Mouse (Mus musculus) intestine, embryonic 14.5 days (tissue): ENCODE data around the gene AL731706.1. TPM values are rescaled to one million over a fixed set of nuclear protein-coding genes. Genes with fewer than 3 reads are reported as not detected.

Experiments used
- ATAC-seq: fragments of 200-750 bp; cut with Nextera tagmentation; replicated peaks from 2 replicates; pipeline ENCODE4 v1.8.0; 2017; ENCODE audit warnings: low read depth, moderate number of reproducible peaks, moderate TSS enrichment, moderate library complexity; ENCODE audit not compliant: low FRiP score, low TSS enrichment
- DNase-seq: peaks from one replicate; pipeline ENCODE4 v3.0.0-alpha.2; 2018; ENCODE audit warnings: low spot score
- H3K27ac ChIP-seq: fragments of 300-500 bp; sonication (generic); 2 replicates; pipeline ENCODE4 v1.5.1; 2014; ENCODE audit warnings: low read depth, mild to moderate bottlenecking, control low read depth
- H3K27me3 ChIP-seq: fragments of 300-500 bp; sonication (generic); replicated peaks from 2 replicates; pipeline ENCODE4 v1.6.1; 2014; ENCODE audit warnings: low read length, control low read depth; ENCODE audit not compliant: control insufficient read depth, insufficient read depth
- H3K36me3 ChIP-seq: fragments of 300-500 bp; sonication (generic); 2 replicates; pipeline ENCODE4 v1.6.1; 2014; ENCODE audit warnings: low read length, control low read depth; ENCODE audit not compliant: control insufficient read depth, insufficient read depth
- H3K4me1 ChIP-seq: fragments of 300-500 bp; sonication (generic); replicated peaks from 2 replicates; pipeline ENCODE4 v1.6.1; 2014; ENCODE audit warnings: low read length, control low read depth, mixed read lengths; ENCODE audit not compliant: control insufficient read depth, insufficient read depth
- H3K4me2 ChIP-seq: fragments of 300-500 bp; sonication (generic); 2 replicates; pipeline ENCODE4 v1.6.1; 2014; ENCODE audit warnings: low read length
- H3K4me3 ChIP-seq: fragments of 300-500 bp; sonication (generic); 2 replicates; pipeline ENCODE4 v1.5.1; 2014; ENCODE audit warnings: low read depth, low read length, control low read depth, mixed read lengths
- H3K9ac ChIP-seq: fragments of 300-500 bp; sonication (generic); 2 replicates; pipeline ENCODE4 v1.6.1; 2014; ENCODE audit warnings: mild to moderate bottlenecking, low read length
- H3K9me3 ChIP-seq: fragments of 300-500 bp; sonication (generic); 2 replicates; pipeline ENCODE4 v1.6.1; 2016; ENCODE audit warnings: low read length, control low read depth; ENCODE audit not compliant: control insufficient read depth
- WGBS: fragments of 180-500 bp; shearing (Covaris S2); extraction: QIAGEN DNeasy Blood & Tissue Kit; methylation state at CpG from one replicate; pipeline ENCODE4 v1.1.7; 2014; 5-methylcytosine and 5-hydroxymethylcytosine counted together
- polyA plus RNA-seq: library from polyadenylated mRNA; unstranded; fragments of >200 nt; fragmentation: Nextera tagmentation; extraction: Ambion mirVana; gene quantifications from 2 replicates; pipeline ENCODE4 v1.2.1, GENCODE M21; 2014

AL731706.1 gene
- polyA plus RNA-seq, 1 experiment from 2014 or later, result 43.5 TPM

DNA sequence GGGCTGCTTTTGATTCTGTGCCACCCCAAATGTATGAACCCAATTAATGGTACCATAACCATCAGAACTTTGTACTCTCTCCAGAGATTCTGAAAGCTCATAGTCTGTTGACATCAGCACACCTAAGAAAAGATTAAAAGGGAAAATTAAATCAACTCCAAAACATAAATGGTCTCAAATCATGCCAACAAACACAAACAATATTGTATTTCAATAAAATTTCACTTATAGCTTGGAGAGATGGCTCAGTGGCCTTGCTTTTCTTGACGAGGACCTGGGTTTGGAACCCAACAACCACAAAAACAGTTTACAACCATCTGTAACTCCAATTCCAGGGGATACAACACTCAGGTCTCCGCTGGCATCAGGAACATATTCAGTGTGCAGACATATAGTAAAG, 5.6 kb downstream of the AL731706.1 start, which contains the start of gene AL731706.2:
Gene AL731706.2, minus strand, starts transcription at position 101 of the 400 bp plus-strand sequence.
- H3K9me3 ChIP-seq, result no peaks in the 10 kb centered on the region
- H3K9ac ChIP-seq, result no peak within 1 kb of the TSS
- no peak within 1 kb of the TSS for H3K27ac ChIP-seq
- no peak within 1 kb of the TSS for H3K4me2 ChIP-seq
- DNase-seq (no peak), ATAC-seq (no peak)
- H3K4me1 ChIP-seq, result no peaks in the 10 kb centered on the region; the same call in 1 of the 2 replicates
- H3K36me3 ChIP-seq, result peaks cover 43% of the 10 kb centered on the region
- no peaks in the 10 kb centered on the region for H3K27me3 ChIP-seq
- WGBS, result 89% methylated on average over 2 of the region's 2 CpGs
- H3K4me3 ChIP-seq, result no peak within 1 kb of the TSS

DNA sequence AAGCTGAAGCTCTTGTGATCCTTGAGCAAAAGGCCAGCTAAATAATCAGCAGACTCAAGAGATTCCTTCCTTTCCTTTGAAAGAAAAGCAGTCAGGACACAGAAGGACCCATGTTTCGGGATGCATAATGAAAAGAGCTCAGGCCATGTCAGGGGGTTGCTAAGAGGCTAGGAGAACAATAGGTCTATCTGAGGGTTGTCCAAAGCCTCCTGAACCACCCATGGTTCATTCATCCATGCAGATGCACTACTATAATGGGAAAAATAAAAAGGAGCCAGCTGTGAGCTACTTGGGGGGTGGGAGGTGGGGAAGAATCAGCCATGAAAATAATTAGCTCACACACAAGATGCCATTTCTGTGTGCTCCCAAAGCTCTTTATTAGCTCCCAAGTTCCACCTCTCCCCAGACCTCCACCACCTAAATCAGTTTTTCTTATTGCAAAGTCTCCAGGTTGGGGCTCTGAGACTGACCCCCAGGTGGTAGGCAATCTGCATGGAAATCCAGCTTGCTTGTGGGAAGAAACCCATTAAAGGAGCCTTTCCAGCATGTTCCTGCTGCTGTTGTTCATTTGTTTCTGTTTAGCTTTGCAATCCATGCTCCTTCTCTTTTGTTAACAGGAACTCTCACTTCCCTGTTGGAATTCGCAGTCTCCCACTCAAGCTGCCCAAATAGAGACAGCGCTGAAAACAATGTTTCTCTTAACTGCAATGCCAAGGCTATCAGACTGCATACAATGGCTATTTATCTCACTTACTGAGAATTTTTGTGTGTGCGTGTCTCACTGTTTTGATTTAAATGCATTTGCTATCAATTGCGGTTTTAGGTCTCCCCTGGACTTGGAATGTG, 36.4 kb downstream of the AL731706.1 start:
- H3K36me3 ChIP-seq, result no peaks in the 10 kb centered on the region
- H3K27me3 ChIP-seq, result no peaks in the 10 kb centered on the region
- no peak overlapping the region for H3K4me3 ChIP-seq
- 53% methylated on average over 5 of the region's 5 CpGs for WGBS
- H3K9me3 ChIP-seq, result no peaks in the 10 kb centered on the region
- no peak overlapping the region for H3K9ac ChIP-seq
- H3K27ac ChIP-seq, result no peak overlapping the region
- H3K4me2 ChIP-seq, result no peak overlapping the region
- DNase-seq (no peak), ATAC-seq (no peak)
- no peaks in the 10 kb centered on the region for H3K4me1 ChIP-seq

GRCm38 (mm10) chr2:136850366-136850765, 40.8 kb downstream of the AL731706.1 start:
- DNase-seq, result no peak

DNA sequence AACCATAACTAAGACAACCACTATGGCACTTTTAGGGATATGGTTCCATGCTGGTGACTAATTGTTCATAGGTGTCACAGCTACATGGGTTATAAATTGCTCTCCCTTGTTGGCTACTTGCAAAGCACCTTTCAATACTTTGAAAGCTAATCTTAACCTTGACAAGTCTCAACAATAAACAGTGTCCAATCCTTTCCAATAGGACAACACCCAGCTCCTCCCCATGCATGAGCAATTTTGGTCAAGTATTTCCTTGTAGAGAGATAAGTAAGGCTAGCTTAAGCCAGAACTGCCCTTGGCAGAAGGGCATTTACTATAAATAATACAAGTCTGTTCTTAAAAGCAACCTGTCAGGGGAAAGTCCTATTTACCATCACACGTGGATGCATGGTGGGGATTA, 53.2 kb downstream of the AL731706.1 start:
- Histone ChIP-seq H3K9me3 (no peaks in the 10 kb centered on the region), H3K4me2 (no peak overlapping the region), H3K27me3 (no peaks in the 10 kb centered on the region), H3K4me1 (no peaks in the 10 kb centered on the region), H3K4me3 (no peak overlapping the region), H3K27ac (no peak overlapping the region), H3K36me3 (no peaks in the 10 kb centered on the region), H3K9ac (no peak overlapping the region)
- no peak for ATAC-seq
- WGBS, result 31% methylated on average over 1 of the region's 1 CpGs
- no peak for DNase-seq

More at GRCm38 (mm10) chr2:136850366-136850765, 40.8 kb downstream of the AL731706.1 start:
- no peak overlapping the region for H3K27ac ChIP-seq
- no peaks in the 10 kb centered on the region for H3K4me1 ChIP-seq
- no peak overlapping the region for H3K9ac ChIP-seq
- 59% methylated on average over 3 of the region's 3 CpGs for WGBS
- no peak overlapping the region for H3K4me2 ChIP-seq
- no peaks in the 10 kb centered on the region for H3K27me3 ChIP-seq
- no peak overlapping the region for H3K4me3 ChIP-seq
- ATAC-seq, result no peak
- no peaks in the 10 kb centered on the region for H3K36me3 ChIP-seq
- H3K9me3 ChIP-seq, result no peaks in the 10 kb centered on the region

GRCm38 (mm10) chr2:136835882-136836281, 55.3 kb downstream of the AL731706.1 start:
- H3K4me3 ChIP-seq, result no peak overlapping the region
- no peak overlapping the region for H3K9ac ChIP-seq
- DNase-seq (no peak), ATAC-seq (no peak)
- H3K36me3 ChIP-seq, result no peaks in the 10 kb centered on the region
- H3K27ac ChIP-seq, result no peak overlapping the region
- 58% methylated on average over 3 of the region's 3 CpGs for WGBS
- H3K4me1 ChIP-seq, result no peaks in the 10 kb centered on the region
- no peak overlapping the region for H3K4me2 ChIP-seq
- H3K27me3 ChIP-seq, result no peaks in the 10 kb centered on the region
- no peaks in the 10 kb centered on the region for H3K9me3 ChIP-seq

DNA sequence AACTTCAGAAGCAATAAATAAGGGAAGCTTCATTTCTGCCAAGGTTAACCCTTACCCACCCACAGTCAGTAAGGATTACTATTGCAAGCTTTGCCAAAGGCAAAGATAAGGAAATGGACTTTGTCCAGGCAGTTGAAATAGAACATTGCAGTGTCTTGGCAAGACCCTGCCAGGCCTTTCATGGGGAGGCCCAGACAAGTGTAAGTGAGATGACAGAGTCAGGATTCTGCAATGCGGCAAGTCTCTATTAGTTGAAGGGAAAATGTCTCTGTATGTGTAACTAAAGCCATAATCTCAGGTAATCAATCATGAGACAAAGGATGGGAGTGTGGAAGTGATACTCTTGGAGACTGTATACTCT, 56.5 kb downstream of the AL731706.1 start:
- no peaks in the 10 kb centered on the region for H3K36me3 ChIP-seq
- H3K4me3 ChIP-seq, result no peak overlapping the region
- H3K4me1 ChIP-seq, result no peaks in the 10 kb centered on the region
- WGBS, result 66% methylated on average over 1 of the region's 1 CpGs
- no peak overlapping the region for H3K27ac ChIP-seq
- no peak; the same call in 1 of the 2 replicates for ATAC-seq
- no peaks in the 10 kb centered on the region for H3K27me3 ChIP-seq
- DNase-seq, result no peak
- no peak overlapping the region for H3K4me2 ChIP-seq
- H3K9me3 ChIP-seq, result no peaks in the 10 kb centered on the region
- H3K9ac ChIP-seq, result no peak overlapping the region

DNA sequence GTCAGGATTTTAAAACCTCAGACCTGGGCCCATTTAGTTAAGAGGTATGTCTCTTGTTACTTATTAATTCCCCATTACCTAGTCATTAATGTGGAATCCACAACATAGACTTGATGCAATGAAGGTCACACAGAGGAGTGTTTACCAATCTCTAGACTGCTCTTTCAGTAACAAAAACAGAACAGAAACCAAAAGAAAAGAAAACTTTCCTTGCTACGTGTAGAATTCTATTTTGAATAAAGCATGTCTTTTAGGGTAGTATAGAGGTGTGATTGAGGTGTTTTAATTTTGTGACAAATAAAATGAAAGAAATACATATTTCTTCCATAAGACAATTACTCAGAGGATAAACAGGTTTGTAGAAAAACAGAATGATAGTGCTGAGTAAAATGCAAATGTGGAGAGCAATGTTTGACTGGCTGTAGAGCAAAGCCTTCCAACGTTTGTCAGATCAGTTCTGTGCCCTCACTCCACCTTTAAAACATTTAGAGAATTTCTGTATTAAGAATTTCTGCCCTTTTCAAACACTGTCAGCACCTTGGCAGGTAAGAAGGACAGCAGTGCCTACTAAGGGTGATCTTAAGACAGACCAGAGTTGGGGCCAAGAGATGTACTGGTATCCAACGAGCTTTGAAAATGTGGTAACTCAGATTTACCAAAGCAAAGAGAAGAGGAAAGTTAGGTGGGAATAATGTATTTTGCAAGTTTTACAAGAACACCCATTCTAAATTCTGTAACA, 57.0 kb downstream of the AL731706.1 start:
- WGBS, result 75% methylated on average over 3 of the region's 3 CpGs

GRCm38 (mm10) chr2:136832936-136833335, 58.3 kb downstream of the AL731706.1 start:
- Histone ChIP-seq H3K9me3 (no peaks in the 10 kb centered on the region), H3K27ac (no peak overlapping the region), H3K27me3 (no peaks in the 10 kb centered on the region), H3K4me3 (no peak overlapping the region), H3K4me2 (no peak overlapping the region), H3K9ac (no peak overlapping the region), H3K36me3 (no peaks in the 10 kb centered on the region), H3K4me1 (no peaks in the 10 kb centered on the region)
- 39% methylated on average over 3 of the region's 3 CpGs for WGBS
- DNase-seq (no peak), ATAC-seq (no peak)

More for the DNA sequence above, 57.0 kb downstream of the AL731706.1 start:
- Histone ChIP-seq H3K27me3 (no peaks in the 10 kb centered on the region), H3K36me3 (no peaks in the 10 kb centered on the region), H3K4me1 (no peaks in the 10 kb centered on the region), H3K4me2 (no peak overlapping the region), H3K27ac (no peak overlapping the region), H3K9me3 (no peaks in the 10 kb centered on the region), H3K4me3 (no peak overlapping the region), H3K9ac (no peak overlapping the region)
- DNase-seq (no peak), ATAC-seq (no peak)
